Mouse (Mus musculus) adrenal gland, postnatal 36 days (tissue): ENCODE results near the gene Polg2. TPM values are rescaled to one million over a fixed set of nuclear protein-coding genes. Genes with fewer than 3 reads are reported as not detected.
"Not testable (repeated sequence)": the region's sequence is repeated elsewhere in the genome, so short reads cannot be mapped to it uniquely, and the experiment has no call there.

Experiments used
- DNase-seq, 2 experiments: peaks; one replicate each; pipeline ENCODE4 v3.0.0; 2021; ENCODE audit warnings: mixed read lengths in 1 of 2
- long read RNA-seq, 2 experiments: library from polyadenylated mRNA; stranded (forward); transcript quantifications; one replicate each; pipeline ENCODE4 v2.0.0; 2021; ENCODE audit warnings: borderline sequencing depth in 2 of 2
- total RNA-seq, 2 experiments: library from RNA; stranded (reverse); gene quantifications; 2 replicates each; pipeline ENCODE4 v1.2.3; 2021

The Polg2 gene
- total RNA-seq = 1 to 10 TPM; 3.9 to 7.5 TPM
- long read RNA-seq, experiment 1, partial matches to known transcripts = 1 of 12 reads
- long read RNA-seq, experiment 1, other reads (novel, unspliced or antisense) = 7 of 12 reads
- long read RNA-seq, experiment 2 = 0 reads

DNA sequence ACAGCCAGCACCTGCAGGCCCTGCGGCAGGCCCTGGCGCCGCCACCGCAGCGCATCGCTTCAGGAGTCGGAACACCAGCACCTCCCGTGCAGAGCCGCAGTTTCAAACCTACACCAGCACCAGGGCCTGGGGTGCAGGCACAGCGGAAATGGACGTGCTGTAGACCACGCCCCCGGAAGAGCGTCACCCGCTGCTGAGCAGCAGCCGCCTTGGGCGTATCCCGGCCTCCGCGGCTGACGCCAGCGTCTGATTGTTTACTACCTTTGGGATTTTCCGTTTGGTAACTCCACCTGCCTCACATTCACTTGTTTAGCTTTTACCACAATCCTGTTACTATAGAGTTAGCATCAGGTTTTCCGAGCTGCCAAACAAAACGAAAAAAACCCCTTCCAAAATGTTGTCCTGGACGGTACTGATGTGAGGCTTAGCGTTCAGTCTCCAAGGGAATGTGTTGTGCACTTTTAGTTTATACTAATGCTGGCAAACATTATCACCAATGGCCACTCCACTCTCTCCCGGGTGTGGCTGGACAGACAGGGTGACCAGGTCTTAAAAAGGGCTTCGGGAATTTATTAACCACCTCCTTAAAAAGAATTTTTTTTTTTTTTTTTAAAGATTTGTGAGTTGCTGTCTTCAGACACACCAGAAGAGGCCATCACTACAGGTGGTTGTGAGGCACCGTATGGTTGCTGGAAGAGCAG is at the start of gene Polg2:
Gene Polg2 (minus strand): TSS at position 150 of the 701 bp plus-strand sequence.
- peak; percentile 94 to 95 for DNase-seq

DNA sequence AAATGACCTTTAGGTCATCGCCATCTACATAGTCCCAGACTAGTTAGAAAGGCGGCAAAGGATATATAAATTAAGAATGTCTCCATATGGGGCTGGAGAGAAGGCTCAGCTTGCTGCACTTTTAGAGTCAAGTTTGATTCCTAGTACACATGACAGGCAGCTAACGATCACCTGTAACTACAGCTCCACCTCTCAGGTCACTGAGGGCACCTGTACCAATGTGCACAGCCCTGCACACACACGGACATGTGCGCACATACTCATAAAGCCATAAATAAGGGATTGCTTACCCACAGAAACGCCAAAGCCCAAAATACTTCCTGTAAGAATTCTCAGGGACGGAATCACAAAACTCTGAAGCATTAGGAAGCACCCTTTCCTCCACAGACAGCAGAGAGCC is 48.7 kb upstream of the Polg2 start:
- DNase-seq = no peak

DNA sequence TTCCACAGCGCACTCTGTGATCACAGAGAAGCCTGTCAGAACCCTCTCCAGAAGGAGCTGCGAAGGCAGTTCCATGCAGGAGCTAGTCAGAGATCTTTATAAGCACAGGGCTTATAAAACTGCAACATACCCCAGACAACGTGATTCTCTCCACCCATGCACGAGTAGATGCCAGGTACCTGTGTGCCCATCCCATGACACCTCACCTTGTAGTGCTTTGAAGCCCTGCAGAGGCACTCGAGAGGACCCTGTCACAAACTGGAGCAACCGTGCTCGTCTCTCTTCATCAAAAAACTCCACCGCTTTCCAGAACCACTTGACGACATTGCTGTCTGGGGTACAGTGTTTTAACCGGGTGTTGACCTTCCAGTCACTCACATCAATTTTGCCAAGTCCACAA is 45.1 kb upstream of the Polg2 start:
- no peak for DNase-seq

DNA sequence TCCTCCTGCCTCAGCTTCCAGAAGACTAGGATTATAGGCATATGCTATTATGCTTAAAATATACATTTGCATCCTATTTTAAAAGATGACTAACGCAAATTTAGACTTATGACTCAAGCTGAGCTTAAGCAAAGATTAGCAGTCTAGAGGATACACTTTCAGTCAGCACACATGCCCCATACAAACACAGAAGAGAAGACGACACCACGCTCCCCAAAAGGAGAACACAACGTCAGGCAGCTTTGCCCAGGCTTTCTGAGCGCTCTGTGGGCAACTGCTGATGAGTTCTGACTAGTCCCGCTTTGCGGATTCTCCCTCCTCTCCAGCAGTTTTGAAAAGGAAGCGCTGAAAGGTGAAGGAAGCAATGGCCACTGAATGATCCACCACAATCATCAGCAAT is 44.4 kb upstream of the Polg2 start:
- DNase-seq = no peak

DNA sequence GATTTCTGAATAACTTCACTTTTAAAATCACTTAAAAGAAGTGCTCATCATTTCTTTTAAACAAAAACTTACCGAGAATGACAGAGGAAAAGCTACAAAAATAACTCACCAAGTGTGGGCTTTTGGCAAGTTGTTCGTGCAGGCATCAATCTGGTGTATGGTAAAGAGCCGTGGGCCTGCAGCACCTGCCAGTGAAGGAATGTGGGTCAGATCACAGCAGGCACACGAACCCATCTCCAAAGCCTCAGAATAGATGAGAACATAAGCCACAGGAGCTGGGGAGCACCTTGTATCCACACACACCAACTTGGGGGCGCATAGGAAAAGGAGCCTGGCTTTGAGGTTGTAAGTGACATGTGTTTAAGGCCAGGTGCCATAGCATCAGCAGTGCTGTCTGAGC is 43.6 kb upstream of the Polg2 start:
- no peak for DNase-seq

DNA sequence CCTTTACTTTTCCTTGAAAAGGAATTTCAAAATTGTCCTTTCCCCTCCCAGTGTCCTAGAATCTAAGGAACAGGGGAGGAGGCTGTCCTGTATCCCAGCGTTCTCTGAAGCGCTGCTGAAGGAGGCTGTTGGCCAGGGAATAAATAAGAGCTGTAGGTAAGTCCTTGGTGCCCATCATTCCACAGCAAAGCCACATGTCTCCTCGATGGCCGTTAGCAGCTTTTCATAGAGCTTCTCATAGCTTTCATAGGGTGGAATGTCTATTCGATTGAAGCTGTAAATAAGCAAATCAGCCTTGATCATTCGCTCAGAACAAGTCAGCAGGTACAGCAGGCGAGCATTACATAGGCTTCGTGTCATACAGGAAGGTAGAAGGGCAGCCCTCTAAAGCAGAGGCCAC is 43.2 kb upstream of the Polg2 start:
- DNase-seq = no peak

DNA sequence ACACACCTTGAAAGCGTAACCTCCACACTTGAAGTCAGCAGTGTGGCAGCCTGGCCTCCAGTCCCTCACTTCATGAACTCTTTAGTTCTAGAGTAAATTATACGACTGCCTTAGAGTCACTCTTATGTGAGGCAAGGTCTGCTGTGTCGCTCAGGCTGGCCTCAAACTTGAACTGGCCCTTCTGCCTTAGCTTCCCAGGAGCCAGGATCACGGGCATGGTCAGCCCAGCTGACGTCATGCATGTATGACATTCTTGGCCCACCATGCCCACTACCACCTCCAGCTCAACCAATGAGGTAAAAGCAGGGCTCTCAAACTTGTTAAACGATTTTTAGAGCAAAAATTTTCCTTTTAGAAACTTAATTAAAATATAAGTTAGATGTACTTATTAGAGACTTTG is 42.1 kb upstream of the Polg2 start:
- DNase-seq = no peak

DNA sequence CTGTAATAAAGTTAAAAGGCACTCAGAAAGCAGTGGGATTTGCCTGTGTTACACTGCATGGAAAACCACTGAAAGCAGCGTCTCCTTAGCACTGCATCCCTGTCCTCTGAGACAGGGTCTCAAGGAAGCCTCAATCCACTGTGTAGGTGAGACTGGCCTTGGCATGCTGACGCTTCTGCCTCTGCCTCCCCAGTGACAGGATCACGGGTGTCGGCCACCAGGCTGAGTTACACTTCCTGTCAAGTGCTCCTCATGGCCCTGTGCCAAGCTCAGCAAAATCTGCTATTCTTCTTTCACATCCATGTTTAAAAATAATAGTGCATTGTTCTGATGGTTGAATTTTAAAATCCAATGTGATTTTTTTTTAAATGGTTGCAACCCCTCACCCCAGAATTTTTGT is 41.6 kb upstream of the Polg2 start:
- peak; percentile 67 to 74 for DNase-seq

DNA sequence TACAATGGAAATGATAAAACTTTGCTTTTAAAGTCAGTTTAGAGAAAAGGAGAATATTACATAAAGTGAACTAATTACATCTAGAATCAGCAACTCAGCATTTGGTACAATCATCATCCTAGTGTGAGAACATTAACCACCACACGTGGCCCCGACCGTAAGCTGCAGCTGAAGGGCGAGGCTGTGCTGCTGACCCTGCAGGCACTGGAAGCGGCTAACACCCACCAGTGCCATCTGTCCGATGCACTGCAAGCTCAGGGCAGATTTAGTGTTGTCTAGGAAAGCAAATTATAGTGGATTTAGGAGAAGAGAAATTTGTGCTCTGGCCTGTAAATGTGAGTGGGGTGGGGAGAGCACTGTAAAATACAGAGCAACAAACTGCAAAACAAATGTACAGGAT is 40.9 kb upstream of the Polg2 start:
- no peak for DNase-seq

DNA sequence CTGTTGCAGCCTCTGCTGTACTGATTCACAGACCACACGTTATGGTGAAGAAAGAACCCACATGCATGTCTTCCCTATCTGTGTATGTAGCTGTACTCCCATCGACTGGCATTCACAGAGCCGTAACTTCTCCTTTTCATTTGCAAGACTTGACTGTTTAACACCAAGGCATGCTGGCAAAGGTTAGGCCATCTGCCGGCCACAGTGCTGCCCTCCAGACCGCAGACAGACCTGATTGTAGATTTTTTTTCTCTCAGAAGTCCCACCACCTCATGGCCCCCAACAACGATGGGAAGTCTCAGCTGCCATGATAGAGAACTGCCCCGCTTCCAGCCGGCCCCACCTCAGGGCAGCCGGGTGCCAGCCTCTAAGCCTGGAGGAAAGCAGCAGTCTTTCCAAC is 40.3 kb upstream of the Polg2 start:
- no peak for DNase-seq

DNA sequence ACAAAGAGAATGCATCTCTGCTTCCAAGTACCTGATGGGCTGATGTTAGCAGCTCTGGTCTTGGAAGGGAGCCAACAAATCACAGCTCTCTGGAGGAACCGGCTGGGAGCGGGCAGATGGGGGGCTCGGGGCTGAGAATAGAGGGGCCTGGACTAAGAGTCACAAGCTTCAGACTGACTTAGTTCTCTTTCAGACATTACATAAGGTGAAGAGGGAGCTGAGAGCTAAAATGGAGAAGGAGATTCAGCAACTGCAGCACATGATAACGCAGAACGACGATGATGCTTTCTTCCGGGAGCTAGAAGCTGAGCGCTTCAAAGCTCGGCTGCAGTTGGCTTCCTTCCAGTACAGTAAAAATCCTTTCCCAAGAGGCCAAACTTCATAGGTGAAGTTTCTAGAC is 39.0 kb upstream of the Polg2 start:
- DNase-seq = peak in 1 of 2 experiments; percentile 25

DNA sequence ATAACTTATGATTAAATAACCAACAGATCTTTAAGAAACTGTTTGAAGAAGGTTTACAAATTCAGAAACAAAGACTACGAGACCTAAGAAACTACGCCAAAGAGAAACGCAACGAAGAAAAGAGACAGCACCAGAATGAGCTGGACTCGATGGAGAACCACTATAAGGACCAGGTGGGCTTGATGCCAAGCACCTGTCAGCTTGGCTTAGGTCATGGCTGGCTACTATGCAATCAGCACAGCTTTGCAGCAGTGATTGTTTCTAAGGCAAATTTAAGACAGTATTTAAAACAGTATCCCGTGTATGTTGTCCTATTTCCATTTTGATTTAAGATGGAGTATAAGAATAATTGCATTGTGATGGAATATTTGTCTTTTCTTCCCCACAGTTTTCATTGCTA is 38.5 kb upstream of the Polg2 start:
- no peak for DNase-seq

DNA sequence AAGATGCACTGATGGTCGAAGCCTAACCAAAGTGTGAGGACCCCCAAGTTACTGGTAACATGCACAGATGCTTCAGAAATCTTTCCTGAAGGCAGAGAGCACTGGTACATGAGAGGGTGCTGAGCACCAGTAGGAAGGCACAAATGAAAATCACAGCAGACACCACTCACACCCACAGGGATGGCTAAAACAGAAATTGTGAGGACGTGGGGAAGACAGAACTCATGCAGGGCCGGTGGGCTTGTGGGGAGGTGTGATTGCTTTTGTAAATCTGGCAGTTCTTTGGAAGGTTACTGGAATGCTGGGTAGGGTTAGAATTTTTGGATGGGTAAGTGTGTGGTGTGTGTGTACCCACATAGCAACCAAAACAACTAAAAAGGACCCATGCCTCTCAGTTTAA is 37.8 kb upstream of the Polg2 start:
- DNase-seq = no peak

DNA sequence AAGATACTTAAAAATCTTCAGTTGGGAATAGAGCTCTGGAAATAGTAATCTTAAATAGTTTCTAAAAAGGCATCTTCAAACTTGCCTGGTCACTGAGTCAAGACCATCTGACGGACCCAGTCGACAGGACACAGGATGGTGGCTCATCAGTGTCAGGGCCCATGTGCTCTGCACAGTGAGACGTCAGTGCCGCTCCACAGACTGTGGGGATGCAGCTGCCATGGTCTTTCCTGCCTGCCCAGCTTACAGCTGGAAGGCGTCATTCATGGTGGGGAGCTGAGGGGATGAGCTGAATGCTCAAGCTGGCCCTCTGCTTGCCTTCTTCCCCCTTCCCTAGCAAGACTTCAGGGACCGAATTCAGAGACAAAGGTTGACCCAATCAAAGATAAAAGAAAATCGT is 37.0 kb upstream of the Polg2 start:
- no peak for DNase-seq

DNA sequence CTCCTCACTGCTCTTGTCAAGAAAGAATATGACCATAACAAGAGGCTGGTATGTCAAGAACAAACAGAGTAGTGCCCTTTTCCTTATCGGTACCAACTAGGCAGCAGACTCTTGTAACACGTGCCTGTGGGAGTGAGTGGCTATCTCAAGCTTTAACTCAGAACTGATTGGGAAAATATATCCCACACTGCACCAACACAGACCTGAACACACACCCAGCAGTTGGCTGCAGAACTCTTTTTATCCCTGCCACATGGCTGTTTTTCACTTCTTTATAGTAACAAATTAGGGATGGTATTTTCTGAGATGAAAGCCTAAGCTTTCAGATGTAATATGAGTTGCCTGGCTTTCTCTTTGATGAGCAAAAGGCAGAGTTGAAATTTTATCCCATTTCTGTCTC is 36.4 kb upstream of the Polg2 start:
- DNase-seq = no peak

DNA sequence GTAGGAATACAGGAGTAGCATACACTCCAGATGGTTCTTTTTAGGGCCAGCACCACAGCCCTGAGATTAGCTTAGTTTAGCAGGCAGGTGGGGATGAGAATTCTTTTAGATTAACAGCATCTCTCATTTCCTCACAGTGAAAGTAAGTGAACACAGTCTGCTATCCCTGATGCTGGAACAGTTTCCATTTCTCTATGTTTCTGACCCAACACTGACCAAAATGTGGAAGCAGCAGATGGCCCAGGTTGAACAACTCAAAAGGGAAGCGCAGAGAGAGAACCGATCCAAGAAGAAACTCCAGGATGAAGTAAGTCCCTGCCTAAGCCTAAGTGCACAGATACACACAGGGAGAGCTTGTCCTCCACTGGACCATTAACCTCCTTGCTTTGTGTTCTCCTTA is 36.0 kb upstream of the Polg2 start:
- DNase-seq = no peak

DNA sequence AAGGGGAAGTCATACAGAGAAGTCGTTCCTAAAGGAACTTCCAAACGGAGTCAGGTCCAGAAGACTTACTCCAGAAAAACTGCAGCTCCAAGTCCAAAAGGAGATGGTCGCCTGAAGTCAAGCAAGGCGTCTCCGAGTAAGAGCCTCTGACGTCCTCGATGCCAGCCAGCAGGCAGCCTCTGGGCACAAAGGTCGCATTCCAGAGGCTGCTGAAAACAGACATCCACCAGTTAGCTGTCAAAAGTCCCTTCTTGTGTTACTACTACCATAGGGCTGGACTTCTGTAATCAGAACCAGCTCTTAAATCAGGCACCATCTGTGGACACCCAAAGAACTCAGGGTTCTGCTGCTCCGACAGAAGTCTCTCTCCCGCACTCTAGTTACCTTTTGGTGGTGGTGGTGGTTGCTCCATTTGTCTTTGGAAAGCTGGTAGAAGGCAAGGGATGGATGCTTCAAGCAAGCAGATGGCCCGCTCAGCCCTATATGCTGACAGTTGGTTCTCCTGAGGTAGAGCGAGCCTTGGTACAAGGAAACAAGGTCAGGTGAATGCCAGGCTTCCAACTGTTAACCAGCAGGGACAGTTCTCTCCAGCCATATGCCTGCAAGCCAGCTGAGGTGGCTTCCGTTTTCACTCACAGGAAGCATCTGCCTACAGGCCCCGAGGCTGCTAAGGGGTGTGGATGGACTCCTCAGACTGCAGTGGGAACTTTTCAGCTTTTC is 35.4 kb upstream of the Polg2 start:
- no peak for DNase-seq

DNA sequence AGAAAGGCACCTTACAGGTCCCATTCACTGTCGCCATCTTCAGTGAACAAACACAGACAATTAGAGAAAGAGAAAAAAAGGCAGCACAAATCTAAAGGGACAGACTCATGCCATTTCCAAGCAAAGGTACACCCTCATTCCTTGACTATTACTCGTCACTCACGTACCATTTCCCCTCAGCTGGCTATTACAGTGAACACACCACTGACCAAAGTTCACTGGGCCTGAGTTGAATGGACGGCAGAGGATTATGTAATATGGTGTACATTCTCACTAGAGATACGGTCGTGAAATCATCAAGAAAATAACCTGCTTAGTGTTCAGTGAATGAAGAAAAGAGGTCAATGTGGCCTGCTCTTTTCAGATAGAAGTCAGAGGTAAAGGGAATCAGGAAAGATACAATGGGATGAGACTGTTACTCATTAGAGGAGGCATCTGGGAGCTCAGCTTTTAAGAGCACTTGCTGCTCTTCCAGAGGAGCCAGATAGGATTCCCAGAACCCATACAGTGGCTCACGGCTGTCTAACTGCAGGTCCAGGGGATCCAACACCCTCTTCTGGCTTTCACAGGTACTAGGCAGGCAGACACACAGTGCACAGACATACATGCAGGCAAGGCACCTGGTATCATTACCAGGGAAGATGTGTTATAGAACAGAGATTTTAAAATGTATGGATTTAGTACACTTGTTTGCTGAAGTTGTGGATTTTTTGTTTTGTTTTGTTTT is 33.2 kb upstream of the Polg2 start:
- DNase-seq = no peak

DNA sequence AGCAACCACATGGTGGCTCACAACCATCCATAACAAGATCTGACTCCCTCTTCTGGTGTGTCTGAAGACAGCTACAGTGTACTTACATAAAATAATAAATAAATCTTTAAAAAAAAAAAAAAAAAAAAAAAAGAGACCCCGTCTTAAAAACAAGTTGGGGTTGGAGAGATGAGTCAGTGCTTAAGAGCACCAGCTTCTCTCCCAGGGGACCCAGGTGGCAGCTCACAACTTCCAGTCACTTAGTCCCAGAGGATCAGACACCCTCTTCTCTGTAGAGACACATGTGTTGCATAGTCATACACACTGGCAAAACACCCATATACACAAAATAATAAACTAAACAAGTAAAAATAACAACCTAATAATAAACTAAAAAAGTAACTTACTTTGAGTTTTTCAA is 28.1 kb upstream of the Polg2 start:
- not testable (repeated sequence) for DNase-seq

DNA sequence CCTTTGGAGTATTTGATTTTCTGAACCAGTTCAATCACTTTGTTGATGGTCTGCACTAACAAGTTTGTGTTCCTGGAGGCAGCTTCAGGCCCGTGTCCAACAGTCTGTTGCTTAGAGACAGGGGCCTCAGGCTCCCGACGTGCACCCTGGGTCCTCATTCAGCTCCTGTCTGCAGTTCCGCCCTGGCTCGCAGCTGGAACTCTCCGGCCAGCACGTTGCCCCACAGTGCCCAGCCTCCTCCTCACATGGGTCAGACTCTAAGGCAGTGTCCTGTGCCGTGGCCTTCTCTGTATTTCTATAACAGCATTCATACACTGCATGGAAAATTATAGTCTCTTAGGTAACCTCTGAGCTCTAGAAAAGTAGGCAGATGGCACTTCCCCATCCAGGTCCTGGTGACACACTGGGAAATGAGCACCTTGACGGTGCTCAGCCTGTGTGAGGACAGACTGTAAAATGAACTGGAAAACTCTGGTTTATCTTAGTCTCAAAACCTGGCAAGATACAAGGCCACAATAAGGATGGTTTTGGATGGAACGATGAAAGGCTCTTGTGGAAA is 22.8 kb upstream of the Polg2 start:
- DNase-seq = no peak

DNA sequence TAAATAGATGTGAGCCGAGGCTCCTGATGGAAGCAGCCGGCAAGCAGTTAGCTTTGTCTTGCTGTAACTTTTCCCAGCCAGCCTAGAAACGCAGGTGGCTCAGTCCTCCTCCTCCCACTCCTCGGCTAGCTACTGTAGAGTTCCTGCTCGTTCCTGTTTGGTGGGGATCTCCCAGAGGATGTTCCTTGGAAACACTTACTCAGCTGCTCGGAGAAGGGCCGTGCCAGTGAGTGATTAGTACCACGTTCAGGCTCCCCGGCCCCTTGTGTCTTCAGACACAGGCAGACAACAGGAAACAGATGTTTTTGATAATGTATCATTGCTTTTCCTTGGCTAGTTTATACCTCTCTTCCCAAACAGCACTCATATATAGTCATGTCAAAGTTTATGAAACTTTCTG is 16.3 kb upstream of the Polg2 start:
- DNase-seq = no peak

DNA sequence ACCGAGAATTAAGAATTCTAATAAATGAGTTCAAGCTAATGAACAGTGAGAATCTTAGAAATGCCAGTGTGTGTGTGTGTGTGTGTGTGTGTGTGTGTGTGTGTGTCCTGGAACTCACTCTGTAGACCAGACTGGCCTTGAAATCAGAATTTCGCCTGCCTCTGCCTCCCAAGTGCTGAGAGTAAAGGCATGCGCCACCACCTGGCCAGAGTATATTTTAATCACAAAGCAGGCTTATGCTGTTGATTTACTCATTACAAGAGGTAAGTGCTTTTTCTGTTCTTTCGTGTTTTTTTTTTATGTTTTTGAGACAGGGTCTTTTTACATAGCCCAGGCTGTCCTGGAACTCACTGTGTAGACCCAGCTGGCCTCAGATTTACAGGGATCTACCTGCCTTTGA is 14.5 kb upstream of the Polg2 start:
- no peak for DNase-seq

DNA sequence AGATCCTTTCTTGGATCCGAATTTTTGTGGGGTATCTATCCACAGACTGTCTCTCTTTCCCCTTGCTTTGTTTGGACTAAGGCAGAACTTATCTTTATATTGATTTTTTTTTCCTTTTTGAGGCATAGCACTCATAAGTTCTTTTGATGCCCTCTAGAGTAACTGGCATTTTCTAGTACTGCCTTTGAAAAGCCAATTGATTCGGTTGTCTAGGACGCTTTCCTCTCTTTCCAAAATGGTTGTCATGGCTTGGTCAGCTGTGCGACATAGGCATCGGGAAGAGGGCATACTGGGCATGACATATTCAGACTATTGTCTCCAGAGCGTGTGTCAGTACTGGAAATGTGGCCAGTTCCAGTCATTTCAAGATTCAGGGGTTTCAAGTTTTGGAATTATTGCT is 10.3 kb upstream of the Polg2 start:
- DNase-seq = peak in 1 of 2 experiments; percentile 18
